Mouse (Mus musculus) frontal cortex, postnatal 25 days (tissue): ENCODE results near the gene Ociad1.

Source experiments
- DNase-seq, 2 experiments: peaks; one replicate each; pipeline ENCODE4 v3.0.0; 2022; ENCODE audit warnings: low spot score in 2 of 2

Gene Ociad1

GRCm38 (mm10) chr5:73292502-73293457 is at the start of gene Ociad1:
Gene Ociad1 (plus strand): TSS chr5:73292784.
- DNase-seq: peak; percentile 79 to 91

- no peak for DNase-seq
Observed at GRCm38 (mm10) chr5:73244403-73244802, 48.2 kb upstream of the Ociad1 start.

- DNase-seq: no peak
Observed at GRCm38 (mm10) chr5:73246414-73246813, 46.2 kb upstream of the Ociad1 start.

GRCm38 (mm10) chr5:73248211-73248610 is 44.4 kb upstream of the Ociad1 start:
- no peak for DNase-seq

- DNase-seq: no peak
Observed at GRCm38 (mm10) chr5:73249341-73249740, 43.2 kb upstream of the Ociad1 start.

GRCm38 (mm10) chr5:73252739-73253138 is 39.8 kb upstream of the Ociad1 start:
- DNase-seq: no peak

- no peak for DNase-seq
Observed at GRCm38 (mm10) chr5:73254660-73255059, 37.9 kb upstream of the Ociad1 start.

- DNase-seq: peak; percentile 29 to 38
Observed at GRCm38 (mm10) chr5:73255321-73256251, 37.0 kb upstream of the Ociad1 start.

GRCm38 (mm10) chr5:73256352-73257065 is 36.1 kb upstream of the Ociad1 start, which contains the start of gene Fryl:
Gene Fryl (minus strand): TSS chr5:73256619.
- peak; percentile 77 to 87 for DNase-seq

GRCm38 (mm10) chr5:73257096-73257495 is 35.5 kb upstream of the Ociad1 start:
- no peak for DNase-seq

- DNase-seq: no peak
Observed at GRCm38 (mm10) chr5:73257723-73258122, 34.9 kb upstream of the Ociad1 start.

GRCm38 (mm10) chr5:73264122-73264521 is 28.5 kb upstream of the Ociad1 start:
- DNase-seq: no peak

- no peak for DNase-seq
Observed at GRCm38 (mm10) chr5:73265460-73265859, 27.1 kb upstream of the Ociad1 start.

GRCm38 (mm10) chr5:73268636-73269213 is 23.9 kb upstream of the Ociad1 start:
- DNase-seq: no peak

GRCm38 (mm10) chr5:73270612-73271011 is 22.0 kb upstream of the Ociad1 start:
- no peak for DNase-seq

- no peak for DNase-seq
Observed at GRCm38 (mm10) chr5:73273171-73273570, 19.4 kb upstream of the Ociad1 start.

GRCm38 (mm10) chr5:73274941-73275340 is 17.6 kb upstream of the Ociad1 start:
- DNase-seq: no peak

- no peak for DNase-seq
Observed at GRCm38 (mm10) chr5:73279190-73279589, 13.4 kb upstream of the Ociad1 start.

GRCm38 (mm10) chr5:73279732-73280566 is 12.6 kb upstream of the Ociad1 start:
- no peak for DNase-seq

GRCm38 (mm10) chr5:73280567-73280850 is 12.1 kb upstream of the Ociad1 start:
- no peak for DNase-seq
